Comparison of ENCODE assay signal across 8 mouse cellular contexts in genomic region chr8:79027319-79027718, GRCm38 (mm10). TPM values are rescaled to one million over a fixed set of nuclear protein-coding genes. Genes with fewer than 3 reads are reported as not detected.
DNase-seq lines count a peak whose midpoint lies in the region; ATAC-seq and TF ChIP-seq lines count a peak whose summit lies in the region.

No protein-coding gene starts in this region.

- no peaks in the 10 kb centered on the region for H3K27me3 ChIP-seq in heart, postnatal 0 days (ENCODE audit: control insufficient read depth, insufficient read depth, low read length)
- H3K27me3 ChIP-seq in embryonic facial prominence, embryonic 14.5 days (replicated peaks; ENCODE audit: control insufficient read depth, insufficient read depth, low read length), result no peaks in the 10 kb centered on the region
- H3K27me3 ChIP-seq in intestine, embryonic 15.5 days (replicated peaks), result no peaks in the 10 kb centered on the region

- DNase-seq in heart, postnatal 0 days (ENCODE audit: low spot score), result no peak
- no peak for DNase-seq in heart, adult 9 months (ENCODE audit: low spot score in 2 of 2)
- no peak for DNase-seq in embryonic facial prominence, embryonic 14.5 days (ENCODE audit: low spot score)
- DNase-seq in naive thymus-derived CD4-positive, alpha-beta T cell, adult 2 months (ENCODE audit: low read depth), result peak; percentile 9
- no peak for DNase-seq in c-Kit-positive CD71-positive TER-119-positive erythroid progenitor cells, embryonic 14.5 days (ENCODE audit: low spot score)
- DNase-seq in cerebellum, adult 18-20 months, result no peak
- no peak for DNase-seq in kidney, postnatal 10 days

- H3K27ac ChIP-seq in heart, postnatal 0 days (ENCODE audit: low read depth), result no peak overlapping the region
- 0 out of 2 replicates have a peak overlapping the region, but pooled peaks have one; percentile 100 for H3K27ac ChIP-seq in embryonic facial prominence, embryonic 14.5 days (replicated peaks; ENCODE audit: low read depth, low read length)
- no peak overlapping the region for H3K27ac ChIP-seq in intestine, embryonic 15.5 days

- no peak for TF ChIP-seq EP300 in heart, postnatal 0 days (IDR thresholded peaks at IDR 0.05; ENCODE audit: low read depth)

- ATAC-seq in heart, postnatal 0 days (ENCODE audit: insufficient read depth, low read depth), result no peak
- ATAC-seq in embryonic facial prominence, embryonic 14.5 days (ENCODE audit: low read depth), result no peak
- no peak for ATAC-seq in intestine, embryonic 15.5 days

- WGBS in heart, postnatal 0 days, result 47% methylated on average over 3 of the region's 3 CpGs
- 17% methylated on average over 3 of the region's 3 CpGs for WGBS in embryonic facial prominence, embryonic 14.5 days
- WGBS in intestine, embryonic 15.5 days, result 34% methylated on average over 3 of the region's 3 CpGs

- peaks cover 8% of the 10 kb centered on the region for H3K4me1 ChIP-seq in heart, postnatal 0 days (ENCODE audit: control insufficient read depth, insufficient read depth)
- peaks cover 9% of the 10 kb centered on the region for H3K4me1 ChIP-seq in embryonic facial prominence, embryonic 14.5 days (ENCODE audit: control insufficient read depth, insufficient read depth, low read length)
- peaks cover 9% of the 10 kb centered on the region; the same call in 1 of the 2 replicates for H3K4me1 ChIP-seq in intestine, embryonic 15.5 days (replicated peaks)

- H3K4me3 ChIP-seq in heart, postnatal 0 days (ENCODE audit: low read depth, low read length), result peak overlapping the region; percentile 89
- H3K4me3 ChIP-seq in embryonic facial prominence, embryonic 14.5 days (ENCODE audit: low read depth, low read length), result peak overlapping the region; percentile 87
- H3K4me3 ChIP-seq in intestine, embryonic 15.5 days (replicated peaks), result peak overlapping the region; percentile 88

- TF ChIP-seq CTCF in heart, postnatal 0 days (IDR thresholded peaks at IDR 0.05; ENCODE audit: low read depth), result no peak

- peak overlapping the region; percentile 69 for H3K4me2 ChIP-seq in heart, postnatal 0 days (ENCODE audit: low read depth, low read length)
- peak overlapping the region; percentile 82 for H3K4me2 ChIP-seq in embryonic facial prominence, embryonic 14.5 days (ENCODE audit: low read depth, low read length)
- peak overlapping the region; percentile 77 for H3K4me2 ChIP-seq in intestine, embryonic 15.5 days (replicated peaks)

- H3K36me3 ChIP-seq in heart, postnatal 0 days (replicated peaks; ENCODE audit: control insufficient read depth, insufficient read depth, low read length), result no peaks in the 10 kb centered on the region
- H3K36me3 ChIP-seq in embryonic facial prominence, embryonic 14.5 days (ENCODE audit: control insufficient read depth, insufficient read depth, low read length), result no peaks in the 10 kb centered on the region
- no peaks in the 10 kb centered on the region for H3K36me3 ChIP-seq in intestine, embryonic 15.5 days

- H3K9me3 ChIP-seq in heart, postnatal 0 days (replicated peaks; ENCODE audit: control insufficient read depth, low read length), result no peaks in the 10 kb centered on the region
- H3K9me3 ChIP-seq in embryonic facial prominence, embryonic 14.5 days (ENCODE audit: control insufficient read depth, low read length), result no peaks in the 10 kb centered on the region
- H3K9me3 ChIP-seq in intestine, embryonic 15.5 days, result no peaks in the 10 kb centered on the region

- peak overlapping the region; percentile 93; the same call in 1 of the 2 replicates for H3K9ac ChIP-seq in heart, postnatal 0 days (replicated peaks; ENCODE audit: low read depth, low read length)
- peak overlapping the region; percentile 98 for H3K9ac ChIP-seq in embryonic facial prominence, embryonic 14.5 days (ENCODE audit: low read depth, low read length)
- no peak overlapping the region for H3K9ac ChIP-seq in intestine, embryonic 15.5 days

RNA-seq across cellular contexts. Expression of gene Zfp827, which starts 0.9 kb away (rescaled TPM):
- total RNA-seq in heart, postnatal 0 days (2014; rRNA removed; ENCODE audit: low replicate concordance), result 22.7 and 25.2 TPM in 2 replicates
- 4.2 and 4.8 TPM in 2 replicates for polyA plus RNA-seq in heart, postnatal 0 days (2015; fragmentation: Nextera tagmentation; extraction: Ambion mirVana)
- 11.8 and 12.3 TPM in 2 replicates for polyA plus RNA-seq in embryonic facial prominence, embryonic 14.5 days (2014; fragmentation: Nextera tagmentation; extraction: Ambion mirVana)
- 6.5 and 7.4 TPM in 2 replicates for polyA plus RNA-seq in intestine, embryonic 15.5 days (2015; fragmentation: Nextera tagmentation; extraction: Ambion mirVana)
